Mouse (Mus musculus) gastrocnemius, postnatal 10 days (tissue): ENCODE results near the gene Camkmt. TPM values are rescaled to one million over a fixed set of nuclear protein-coding genes. Genes with fewer than 3 reads are reported as not detected.

Source experiments
- DNase-seq: peaks from one replicate; pipeline ENCODE4 v3.0.0; 2021; ENCODE audit warnings: mixed read lengths
- total RNA-seq, 2 experiments: library from RNA; stranded (reverse); gene quantifications; 2 replicates each; pipeline ENCODE4 v1.2.3; 2021

Camkmt gene
- total RNA-seq, 2 experiments from 2014 or later: 1.6 to 2.8 TPM

- DNase-seq: no peak
Observed at GRCm38 (mm10) chr17:85463497-85464392, 373.4 kb downstream of the Camkmt start.

DNA sequence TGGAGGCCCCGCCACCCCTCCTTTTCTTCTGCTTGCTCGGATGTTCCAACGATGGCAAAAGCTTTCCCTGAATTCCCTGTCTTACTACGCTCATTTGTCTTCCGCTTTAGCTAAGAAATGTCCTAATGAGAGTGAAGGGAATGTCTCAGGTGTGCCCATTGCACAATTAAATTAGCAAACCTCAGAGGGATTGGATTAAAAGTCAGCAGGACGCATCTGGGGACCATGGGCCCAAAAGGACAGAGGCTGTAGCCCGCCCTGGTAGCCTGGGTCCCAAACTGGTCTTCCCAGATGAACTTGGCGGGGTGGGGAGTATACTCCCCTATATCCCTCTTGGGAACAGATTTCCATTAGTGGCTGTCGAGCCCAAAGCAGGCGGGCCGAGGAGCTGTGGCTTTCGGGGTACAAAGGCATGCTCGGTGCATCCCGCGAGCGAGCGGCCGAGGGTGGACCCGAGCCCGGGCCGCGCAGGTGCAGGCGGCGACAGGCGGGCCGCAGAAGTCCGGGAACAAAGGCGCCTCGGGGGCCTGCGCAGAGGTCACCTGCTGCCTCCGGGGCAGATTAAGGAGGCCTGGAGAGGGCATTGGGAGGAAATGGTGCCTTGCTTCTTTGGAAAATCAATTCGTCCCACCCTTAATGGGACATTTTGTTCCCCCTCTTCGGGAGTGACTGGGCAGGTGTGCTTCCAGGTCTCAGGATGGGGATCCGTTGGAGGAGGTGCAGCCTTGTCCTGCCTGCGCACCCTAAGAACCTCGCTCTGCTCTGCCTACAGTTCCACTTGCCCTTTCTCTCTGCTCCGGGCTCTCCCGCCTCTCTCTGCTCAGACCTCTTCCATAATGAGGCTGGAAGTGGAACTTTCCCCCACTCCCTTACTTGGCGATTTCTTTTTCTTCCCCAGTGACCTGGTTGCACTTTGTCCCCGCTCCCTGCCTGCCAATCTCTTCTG lies 374.4 kb downstream of the Camkmt start:
- no peak for DNase-seq

DNA sequence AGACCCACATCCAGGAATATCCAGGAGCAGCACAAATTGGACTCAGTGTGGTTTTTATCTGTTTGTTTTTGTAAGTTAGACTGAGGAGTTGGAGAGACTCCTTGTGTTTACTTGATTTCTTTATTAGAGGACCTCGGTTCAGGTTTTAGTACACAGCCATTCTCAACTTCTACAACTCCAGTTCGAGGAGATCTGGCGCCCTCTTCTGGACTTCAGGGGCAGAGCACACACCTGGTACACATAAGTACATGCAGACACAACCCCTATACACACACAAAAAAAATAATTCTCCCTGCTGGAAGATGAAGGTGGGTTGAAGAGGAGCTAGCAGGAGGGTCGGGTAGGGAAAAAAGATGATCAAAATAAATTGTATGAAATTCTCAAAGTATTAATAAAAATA lies 379.4 kb downstream of the Camkmt start:
- no peak for DNase-seq

DNA sequence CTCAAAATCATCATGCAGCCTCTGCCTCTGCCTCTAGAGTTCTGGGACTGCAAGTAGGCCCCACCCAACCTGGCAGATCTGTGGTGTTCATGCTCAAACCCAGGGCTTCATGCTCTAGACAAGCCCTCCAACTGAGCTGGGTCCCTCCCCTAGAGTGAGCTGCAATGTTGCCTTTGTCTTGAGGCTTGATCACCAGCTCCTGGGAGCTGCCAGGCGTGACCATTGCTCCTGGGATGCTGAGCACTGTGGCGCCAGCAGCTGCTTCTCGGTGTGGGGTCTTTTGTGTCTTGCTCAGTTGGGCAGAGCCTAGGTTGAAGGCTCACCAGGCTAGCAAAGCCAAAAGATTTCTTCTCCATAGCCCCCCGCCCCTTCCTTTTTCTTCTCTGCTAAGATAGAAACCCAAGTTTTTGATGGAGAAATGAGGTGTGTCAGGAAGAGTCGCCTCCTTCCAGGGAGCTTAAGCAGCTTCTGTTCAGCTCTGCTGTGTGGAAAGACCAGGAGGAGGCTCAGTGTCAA lies 382.4 kb downstream of the Camkmt start:
- no peak for DNase-seq

- no peak for DNase-seq
Observed at GRCm38 (mm10) chr17:85473217-85473616, 382.9 kb downstream of the Camkmt start.

GRCm38 (mm10) chr17:85473881-85474280 lies 383.5 kb downstream of the Camkmt start:
- no peak for DNase-seq

DNA sequence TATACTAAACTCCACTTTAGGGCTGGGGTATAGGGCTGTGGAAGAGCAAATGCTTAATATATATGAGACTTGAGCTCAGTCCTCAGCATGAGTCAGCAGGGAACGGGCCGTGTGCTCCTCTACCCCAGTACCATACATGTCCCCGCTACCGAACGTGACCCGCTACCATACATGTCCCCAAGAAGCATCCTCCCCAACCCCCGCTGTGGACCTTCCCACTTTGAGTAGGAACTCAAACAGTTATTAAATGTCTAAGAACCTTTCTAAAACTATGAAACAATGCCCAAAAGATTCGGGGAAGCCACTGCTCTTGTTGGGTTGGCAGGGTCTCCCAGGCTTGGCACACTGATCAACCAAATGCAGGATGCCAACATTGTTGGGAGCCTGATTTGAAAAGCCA lies 390.9 kb downstream of the Camkmt start:
- DNase-seq: no peak

DNA sequence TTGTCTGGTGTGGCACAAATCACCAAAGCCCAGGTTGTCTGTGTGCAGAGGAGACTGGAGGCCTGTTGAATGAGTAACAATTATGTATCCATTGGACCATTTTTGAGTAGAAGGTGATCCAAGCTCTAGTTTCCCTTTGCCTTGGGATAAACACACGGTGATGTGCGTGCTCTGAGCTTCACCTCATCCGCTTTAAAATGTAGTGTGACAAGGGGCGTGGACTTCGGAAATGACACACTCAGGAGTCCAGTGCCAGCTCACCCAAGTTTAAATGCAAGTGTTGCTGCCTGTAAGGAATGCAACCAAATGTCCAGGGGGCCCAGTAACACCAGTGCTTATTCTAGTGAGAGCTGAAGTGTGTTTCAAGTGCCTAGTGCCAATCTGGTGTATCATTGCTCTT lies 392.7 kb downstream of the Camkmt start:
- no peak for DNase-seq

- DNase-seq: no peak
Observed at GRCm38 (mm10) chr17:85484015-85484414, 393.7 kb downstream of the Camkmt start.

DNA sequence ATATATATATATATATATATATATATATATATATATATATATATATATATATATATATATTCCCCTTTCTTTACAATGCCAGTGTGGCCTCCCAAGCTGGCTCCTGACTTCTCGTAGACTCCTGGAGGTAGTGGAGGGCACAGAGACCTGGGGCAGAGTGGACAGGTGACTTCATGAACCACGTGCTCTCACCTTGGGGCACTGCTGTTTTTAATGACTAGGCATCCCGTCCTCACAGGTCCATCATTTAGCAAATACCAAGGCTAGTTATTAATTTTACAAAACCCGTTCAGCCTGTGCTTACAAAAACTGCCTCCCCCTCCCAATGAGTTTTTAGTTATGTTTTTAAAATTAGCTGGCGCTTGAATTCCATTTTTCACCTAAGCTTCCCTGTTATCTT lies 394.2 kb downstream of the Camkmt start:
- no peak for DNase-seq

DNA sequence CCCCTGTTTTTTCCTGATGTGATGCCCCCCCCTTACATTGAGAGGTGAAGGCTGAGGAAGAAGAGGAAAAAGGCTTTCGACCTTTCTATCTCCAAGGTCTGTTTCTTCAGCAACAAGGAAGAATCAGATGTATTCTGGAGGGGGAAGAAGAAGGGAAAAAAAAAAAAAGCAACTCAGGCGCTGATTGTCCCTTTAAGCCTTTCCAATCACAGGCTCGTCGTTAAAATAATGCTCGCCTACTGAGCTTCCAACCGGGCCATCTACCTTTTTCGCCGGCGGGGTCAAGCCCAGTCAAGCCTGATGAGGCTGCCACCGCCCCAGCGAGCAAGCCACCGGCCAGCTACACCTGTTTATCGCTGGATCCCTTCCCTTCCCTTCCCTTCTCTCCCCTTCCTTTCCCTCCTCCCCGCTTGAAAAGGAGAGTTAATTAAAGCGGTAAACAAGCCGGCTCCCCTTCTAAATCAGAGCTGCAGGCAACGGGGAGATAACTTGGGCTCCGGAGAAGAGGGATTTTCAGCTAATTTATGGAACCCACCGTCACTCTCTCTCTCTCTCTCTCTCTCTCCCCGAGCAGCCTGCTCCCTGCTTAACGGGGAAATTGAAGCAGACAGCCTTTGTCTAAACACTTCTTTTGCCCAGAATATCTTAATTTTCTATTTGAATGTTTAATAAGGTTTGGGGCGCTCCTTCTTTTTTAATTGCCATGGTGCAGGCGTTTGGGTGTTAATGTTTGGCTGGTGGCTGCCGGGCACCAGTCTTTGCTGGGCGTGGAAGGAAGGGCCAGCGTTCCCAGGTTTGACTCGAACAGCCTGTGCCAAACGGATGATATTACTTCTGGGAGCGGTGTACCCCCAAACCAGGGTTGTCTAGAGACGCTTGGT lies 395.0 kb downstream of the Camkmt start:
- no peak for DNase-seq

DNA sequence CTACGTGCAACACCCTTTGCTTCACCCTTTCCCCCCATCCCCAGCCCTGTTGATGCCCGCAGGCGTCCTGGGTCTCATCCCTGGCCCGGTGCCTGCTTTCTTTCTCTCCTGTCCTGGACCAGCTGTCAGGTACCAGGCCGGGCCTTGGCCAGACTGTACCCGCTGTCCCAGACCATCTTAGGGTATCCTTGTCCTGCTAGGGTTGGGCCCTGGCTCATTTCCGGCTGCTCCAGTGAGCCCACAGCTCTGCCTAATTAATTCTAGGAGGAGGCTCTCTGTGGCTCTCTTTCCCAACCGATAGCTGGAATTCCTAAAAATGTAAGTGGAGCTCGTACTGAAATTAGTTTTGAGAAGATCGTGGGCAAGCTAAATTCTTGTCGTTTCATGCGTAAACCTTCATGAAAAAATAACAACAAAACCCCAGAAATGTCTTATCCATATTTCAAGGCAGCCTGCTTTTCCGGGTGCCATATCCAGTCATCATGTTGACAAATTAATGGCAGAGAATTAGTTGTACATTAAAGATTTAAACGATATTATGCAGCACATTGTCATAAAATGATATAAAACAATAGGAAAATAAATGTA lies 395.7 kb downstream of the Camkmt start:
- no peak for DNase-seq

DNA sequence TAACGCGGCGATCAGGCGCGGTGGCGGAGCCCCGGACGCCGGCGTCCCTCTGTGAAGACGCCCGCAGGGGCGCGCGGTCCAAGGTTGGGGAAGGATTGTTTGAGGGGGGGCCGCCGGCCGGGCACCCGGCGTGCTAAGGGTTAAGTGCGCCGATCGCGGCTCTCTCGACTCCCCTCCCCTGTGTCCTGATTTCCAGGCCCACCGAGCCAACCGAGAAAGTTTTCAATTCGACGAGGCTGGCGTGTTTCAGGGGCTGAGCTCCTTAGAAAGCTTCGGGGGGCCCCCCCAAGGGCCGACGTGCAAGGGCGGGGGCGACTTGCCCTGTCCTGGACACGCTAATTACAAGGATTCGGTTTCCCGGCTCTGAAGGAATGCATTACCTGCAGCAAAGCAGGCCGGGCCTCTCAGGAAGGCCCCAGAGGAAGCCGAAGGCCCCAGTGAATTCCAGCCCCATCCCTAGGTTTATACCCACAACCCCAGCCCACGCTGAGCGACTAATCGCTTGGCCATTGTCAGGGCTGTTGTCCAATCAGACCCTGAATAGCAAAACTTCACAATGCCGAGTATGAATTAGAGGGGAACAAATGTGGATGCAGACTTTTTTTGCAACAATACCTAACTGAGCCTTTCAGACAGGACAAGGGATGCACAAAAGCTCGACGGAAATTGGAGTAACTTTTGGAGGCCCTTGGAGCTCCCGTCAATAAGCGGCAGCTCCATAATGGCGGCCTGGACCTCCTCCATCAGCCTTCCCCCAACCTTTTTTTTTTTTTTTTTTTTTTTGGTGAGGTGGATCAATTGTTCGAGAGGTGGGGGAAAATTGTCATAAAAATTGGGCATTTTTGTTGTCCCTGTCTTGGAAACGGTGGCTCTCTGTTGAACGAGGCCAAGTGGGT lies 396.5 kb downstream of the Camkmt start:
- no peak for DNase-seq

DNA sequence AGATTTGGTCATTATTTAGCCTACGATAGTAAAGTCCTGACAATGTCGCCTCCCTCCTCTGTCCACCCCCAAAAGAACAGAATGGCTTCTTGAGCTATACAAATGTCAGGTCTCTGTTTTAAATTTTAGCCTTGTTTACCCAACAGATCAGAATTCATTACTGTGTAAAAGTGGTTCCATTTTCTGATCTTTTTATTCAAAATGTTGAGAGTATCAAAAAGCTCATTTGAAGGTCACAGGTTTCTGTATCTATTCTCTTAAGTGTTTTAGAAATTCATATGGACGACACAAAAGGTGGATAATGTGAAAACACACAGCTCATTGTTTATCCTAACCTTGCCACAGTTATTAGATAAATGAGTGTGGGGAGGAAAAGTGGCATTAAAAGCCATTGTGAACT lies 397.2 kb downstream of the Camkmt start:
- DNase-seq: no peak

- no peak for DNase-seq
Observed at GRCm38 (mm10) chr17:85488601-85489487, 398.5 kb downstream of the Camkmt start.

DNA sequence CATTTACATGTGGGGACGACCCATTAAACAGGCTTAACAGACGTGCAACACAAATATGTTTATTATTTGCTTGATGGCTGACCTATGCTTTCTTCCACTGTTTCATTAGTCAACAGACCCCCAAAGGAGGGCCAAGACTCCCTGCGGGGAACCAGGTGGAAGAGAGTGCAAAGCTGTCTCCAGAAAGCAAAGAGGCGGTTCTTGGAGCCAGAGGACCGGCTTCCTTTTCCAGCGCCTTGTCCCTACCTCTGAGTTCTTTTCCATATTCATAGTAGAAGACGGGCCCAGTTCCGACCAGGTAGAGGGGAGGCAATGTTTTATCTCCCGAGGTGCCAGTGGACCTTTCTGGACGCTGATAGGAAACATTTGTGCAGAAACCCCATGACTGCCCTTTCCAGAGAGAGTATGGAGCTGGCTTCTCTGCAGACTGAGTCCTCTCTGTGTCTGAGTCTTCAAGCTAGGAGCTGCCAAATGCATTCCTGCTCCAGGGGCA lies 399.2 kb downstream of the Camkmt start:
- no peak for DNase-seq

- no peak for DNase-seq
Observed at GRCm38 (mm10) chr17:85491491-85491890, 401.1 kb downstream of the Camkmt start.

- no peak for DNase-seq
Observed at GRCm38 (mm10) chr17:85493521-85493920, 403.2 kb downstream of the Camkmt start.
